Mouse (Mus musculus): ENCODE results near the gene Ezr. TPM values are rescaled to one million over a fixed set of nuclear protein-coding genes. Genes with fewer than 3 reads are reported as not detected.
A peak's percentile ranks its signal among the peaks of the same experiment; 100 is the strongest.

Gene Ezr
- polyA plus RNA-seq, 1 experiment: 35.9 TPM

GRCm38 (mm10) chr17:6783756-6784357 lies 1.3 kb upstream of the Ezr start:
- Histone ChIP-seq H3K4me2 (ENCODE audit: low read depth) (peak overlapping the region; percentile 69), H3K27me3 (ENCODE audit: control insufficient read depth, insufficient read depth, insufficient read length) (no peaks in the 10 kb centered on the region), H3K36me3 (ENCODE audit: control insufficient read depth, insufficient read depth) (no peaks in the 10 kb centered on the region), H3K4me3 (peak overlapping the region; percentile 91), H3K79me2 (ENCODE audit: control insufficient read depth, insufficient read depth) (peaks cover 33% of the 10 kb centered on the region), H3ac (ENCODE audit: control insufficient read depth, insufficient read length) (no peak overlapping the region)
- TF ChIP-seq MYOD1 (IDR thresholded peaks at IDR 0.05; ENCODE audit: control insufficient read depth in 1 of 3, insufficient read length in 2 of 3, low read depth in 2 of 3) (no peak), MAX (IDR thresholded peaks at IDR 0.05; ENCODE audit: low read depth) (no peak), TCF12 (IDR thresholded peaks at IDR 0.05; ENCODE audit: insufficient read depth, poor library complexity, severe bottlenecking) (no peak), REST (IDR thresholded peaks at IDR 0.05; ENCODE audit: insufficient read depth, insufficient read length) (no peak), CEBPB (IDR thresholded peaks at IDR 0.05; ENCODE audit: insufficient read depth, poor library complexity, severe bottlenecking) (no peak), USF1 (IDR thresholded peaks at IDR 0.05; ENCODE audit: low read depth) (no peak), SRF (IDR thresholded peaks at IDR 0.05; ENCODE audit: control insufficient read depth, insufficient read length, low read depth) (no peak), TCF3 (IDR thresholded peaks at IDR 0.05; ENCODE audit: insufficient read length, low read depth) (no peak), E2F4 (IDR thresholded peaks at IDR 0.05; ENCODE audit: insufficient read depth) (no peak), MYOG (IDR thresholded peaks at IDR 0.05; ENCODE audit: control insufficient read depth in 1 of 3, insufficient read depth in 1 of 3, insufficient read length in 2 of 3, low read depth in 2 of 3) (no peak), POLR2AphosphoS2 (IDR thresholded peaks at IDR 0.05; ENCODE audit: insufficient read length, low read depth) (no peak), POLR2A (IDR thresholded peaks at IDR 0.05; ENCODE audit: insufficient read length, low read depth) (no peak)

DNA sequence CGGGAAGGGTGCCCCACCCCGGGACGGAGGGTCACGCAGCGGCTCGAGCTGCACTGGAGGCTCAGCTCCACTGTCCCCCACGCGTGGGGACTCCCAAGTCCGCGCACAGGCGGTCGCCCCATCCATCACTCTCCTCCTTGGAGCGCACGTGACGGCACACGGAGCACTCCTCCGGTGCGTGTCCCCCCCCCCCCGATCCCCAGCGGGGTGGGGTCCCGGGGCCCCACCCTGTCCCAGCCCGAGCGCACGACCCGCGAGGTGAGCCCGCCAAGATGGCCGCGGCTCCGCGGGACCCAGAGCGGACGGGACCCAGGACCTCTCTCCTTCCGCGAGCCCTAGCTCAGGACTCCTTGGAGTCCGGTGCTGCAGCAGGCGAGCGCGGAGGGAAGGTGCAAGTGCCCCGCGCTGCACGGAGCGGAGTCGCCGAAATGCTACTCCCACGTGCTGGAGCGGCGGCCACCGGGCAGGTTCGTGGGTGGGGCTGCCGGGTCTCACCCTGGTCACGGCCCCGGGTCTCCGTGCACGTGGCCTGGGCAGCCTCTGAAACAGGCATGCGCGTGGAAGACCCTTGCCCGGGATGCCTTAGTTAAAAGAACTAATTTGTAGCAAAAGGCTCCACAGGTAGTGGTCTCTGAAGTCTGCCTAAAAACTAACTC lies 550 bp upstream of the Ezr start:
- Histone ChIP-seq H3ac (ENCODE audit: control insufficient read depth, insufficient read length) (peak overlapping the region; percentile 68), H3K4me3 (peak overlapping the region; percentile 91), H3K27me3 (ENCODE audit: control insufficient read depth, insufficient read depth, insufficient read length) (no peaks in the 10 kb centered on the region), H3K36me3 (ENCODE audit: control insufficient read depth, insufficient read depth) (no peaks in the 10 kb centered on the region), H3K79me2 (ENCODE audit: control insufficient read depth, insufficient read depth) (peaks cover 34% of the 10 kb centered on the region), H3K4me2 (ENCODE audit: low read depth) (peak overlapping the region; percentile 69)
- TF ChIP-seq POLR2A (IDR thresholded peaks at IDR 0.05; ENCODE audit: insufficient read length, low read depth) (peak; percentile 44), MYOD1 (IDR thresholded peaks at IDR 0.05; ENCODE audit: control insufficient read depth in 1 of 3, insufficient read length in 2 of 3, low read depth in 2 of 3) (peak in 1 of 3 experiments; percentile 34), SRF (IDR thresholded peaks at IDR 0.05; ENCODE audit: control insufficient read depth, insufficient read length, low read depth) (no peak)

DNA sequence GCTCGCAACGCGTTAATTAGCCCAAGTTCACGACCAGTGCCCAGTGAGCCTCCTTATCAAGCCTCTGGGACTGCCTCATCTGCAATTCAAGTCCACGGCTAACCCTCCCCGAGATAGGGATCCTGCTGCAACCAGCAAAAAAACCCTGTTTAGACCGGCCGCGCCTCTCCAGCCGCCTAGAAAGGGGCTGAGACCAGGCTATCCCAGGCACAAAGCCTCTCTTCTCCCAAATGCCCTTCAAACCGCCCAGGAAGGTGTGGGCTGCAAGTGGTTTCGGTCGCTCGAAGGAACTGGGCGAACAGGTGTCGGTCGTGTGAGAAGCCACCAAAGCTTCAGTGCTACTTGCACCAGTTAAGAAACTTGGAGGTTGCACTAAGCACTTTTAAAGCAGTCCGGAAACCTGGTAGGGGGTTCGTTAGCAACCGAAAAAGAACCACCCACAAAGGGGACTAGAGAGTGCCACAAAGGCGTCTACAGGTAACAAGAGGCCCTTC lies 504 bp downstream of the Ezr start:
- TF ChIP-seq MYOG (IDR thresholded peaks at IDR 0.05; ENCODE audit: control insufficient read depth in 1 of 3, insufficient read depth in 1 of 3, insufficient read length in 2 of 3, low read depth in 2 of 3): no peak
- no peak for TF ChIP-seq REST (IDR thresholded peaks at IDR 0.05; ENCODE audit: insufficient read depth, insufficient read length)
- no peak for TF ChIP-seq POLR2A (IDR thresholded peaks at IDR 0.05; ENCODE audit: insufficient read length, low read depth)
- TF ChIP-seq MYOD1 (IDR thresholded peaks at IDR 0.05; ENCODE audit: control insufficient read depth in 1 of 3, insufficient read length in 2 of 3, low read depth in 2 of 3): peak in 2 of 3 experiments; percentile 13 to 58
- TF ChIP-seq SRF (IDR thresholded peaks at IDR 0.05; ENCODE audit: control insufficient read depth, insufficient read length, low read depth): no peak
- TF ChIP-seq TCF3 (IDR thresholded peaks at IDR 0.05; ENCODE audit: insufficient read length, low read depth): no peak

DNA sequence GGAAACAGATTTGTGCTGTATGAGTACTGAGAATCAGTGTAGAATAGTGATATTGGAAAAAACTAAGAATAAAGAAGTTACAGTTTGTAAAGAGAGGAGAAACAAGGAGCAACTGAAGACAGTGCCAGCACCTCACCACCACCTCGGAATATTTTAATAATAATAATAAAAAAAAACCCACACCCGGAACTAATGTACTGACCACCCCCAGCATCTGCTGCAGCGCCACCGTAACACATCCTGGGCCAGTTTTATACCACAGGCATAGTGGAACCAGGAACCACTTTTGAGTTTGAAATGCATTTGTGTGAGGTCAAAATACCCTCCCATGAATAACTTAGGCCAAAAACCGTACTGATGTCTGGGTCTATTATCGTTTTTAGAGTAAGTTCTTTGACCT lies 1.3 kb downstream of the Ezr start:
- Histone ChIP-seq H3K36me3 (ENCODE audit: control insufficient read depth, insufficient read depth) (no peaks in the 10 kb centered on the region), H3ac (ENCODE audit: control insufficient read depth, insufficient read length) (no peak overlapping the region), H3K27me3 (ENCODE audit: control insufficient read depth, insufficient read depth, insufficient read length) (no peaks in the 10 kb centered on the region), H3K4me3 (peak overlapping the region; percentile 91), H3K4me2 (ENCODE audit: low read depth) (peak overlapping the region; percentile 94), H3K79me2 (ENCODE audit: control insufficient read depth, insufficient read depth) (peaks cover 52% of the 10 kb centered on the region)
- TF ChIP-seq MYOG (IDR thresholded peaks at IDR 0.05; ENCODE audit: control insufficient read depth in 1 of 3, insufficient read depth in 1 of 3, insufficient read length in 2 of 3, low read depth in 2 of 3) (no peak), MYOD1 (IDR thresholded peaks at IDR 0.05; ENCODE audit: control insufficient read depth in 1 of 3, insufficient read length in 2 of 3, low read depth in 2 of 3) (no peak), POLR2A (IDR thresholded peaks at IDR 0.05; ENCODE audit: insufficient read length, low read depth) (no peak), CEBPB (IDR thresholded peaks at IDR 0.05; ENCODE audit: insufficient read depth, poor library complexity, severe bottlenecking) (no peak), SRF (IDR thresholded peaks at IDR 0.05; ENCODE audit: control insufficient read depth, insufficient read length, low read depth) (no peak), POLR2AphosphoS2 (IDR thresholded peaks at IDR 0.05; ENCODE audit: insufficient read length, low read depth) (no peak), TCF12 (IDR thresholded peaks at IDR 0.05; ENCODE audit: insufficient read depth, poor library complexity, severe bottlenecking) (no peak), MAX (IDR thresholded peaks at IDR 0.05; ENCODE audit: low read depth) (no peak), E2F4 (IDR thresholded peaks at IDR 0.05; ENCODE audit: insufficient read depth) (no peak), TCF3 (IDR thresholded peaks at IDR 0.05; ENCODE audit: insufficient read length, low read depth) (no peak), USF1 (IDR thresholded peaks at IDR 0.05; ENCODE audit: low read depth) (no peak), REST (IDR thresholded peaks at IDR 0.05; ENCODE audit: insufficient read depth, insufficient read length) (no peak)

More for the DNA sequence above, 504 bp downstream of the Ezr start:
- peak overlapping the region; percentile 68 for H3ac ChIP-seq (ENCODE audit: control insufficient read depth, insufficient read length)
- peak overlapping the region; percentile 91 for H3K4me3 ChIP-seq
- H3K36me3 ChIP-seq (ENCODE audit: control insufficient read depth, insufficient read depth): no peaks in the 10 kb centered on the region
- H3K79me2 ChIP-seq (ENCODE audit: control insufficient read depth, insufficient read depth): peaks cover 44% of the 10 kb centered on the region
- peak overlapping the region; percentile 94 for H3K4me2 ChIP-seq (ENCODE audit: low read depth)
- no peaks in the 10 kb centered on the region for H3K27me3 ChIP-seq (ENCODE audit: control insufficient read depth, insufficient read depth, insufficient read length)
